ENCODE assay signal across 10 mouse cellular contexts in the genomic region with DNA sequence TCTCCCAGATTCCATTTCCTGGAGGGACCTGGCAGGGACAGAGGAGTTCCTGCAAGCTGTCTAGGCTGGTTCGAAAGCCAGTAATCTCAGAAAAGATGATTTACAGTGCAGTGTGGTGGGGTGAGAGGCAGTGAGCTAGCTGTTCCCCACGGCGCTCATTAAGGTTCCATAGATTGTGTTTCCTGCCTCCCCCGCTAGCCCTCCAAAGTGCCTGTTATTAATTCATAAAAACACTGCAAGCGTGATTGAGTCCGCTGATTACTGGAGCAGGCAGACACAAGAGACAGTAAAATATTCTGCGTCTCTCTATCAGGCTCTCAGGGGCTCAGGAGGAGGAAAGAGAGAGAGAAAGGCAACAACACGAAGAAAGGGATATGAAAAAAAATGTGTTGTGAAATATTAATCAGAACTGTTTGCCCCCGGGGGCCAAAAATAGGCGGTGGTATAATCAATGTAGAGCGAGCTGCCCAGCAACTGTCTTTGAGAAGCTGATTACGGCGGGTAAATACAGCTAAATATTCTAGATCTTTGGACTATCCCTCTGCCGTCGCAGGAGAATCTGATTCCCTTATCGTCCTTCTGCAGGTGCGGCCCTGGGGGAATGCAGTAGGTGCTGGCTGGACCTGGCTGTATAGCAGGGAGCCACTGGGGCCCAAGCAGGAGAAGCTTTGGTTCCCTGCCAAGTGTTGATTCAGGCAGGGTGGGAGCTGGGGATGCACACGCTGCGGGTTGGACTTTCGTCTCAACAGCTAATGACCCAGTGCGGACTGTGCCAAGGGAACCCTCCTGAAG.
DNase-seq lines count a peak whose midpoint lies in the region; ATAC-seq and TF ChIP-seq lines count a peak whose summit lies in the region.
"Had no signal": no experiment of that assay in that cellular context is flagged by ENCODE, and none has a peak within 500 bp of the region (broad histone marks: within the 10 kb centered on the region; RNA-seq: fewer than 3 reads in every experiment).

No protein-coding gene starts in this region.

- DNase-seq in liver, embryonic 11.5 days (ENCODE audit: low spot score): no peak
- peak; percentile 73 for DNase-seq in intestine, embryonic 14.5 days (ENCODE audit: low spot score)
- no peak for DNase-seq in midbrain, embryonic 10.5 days (ENCODE audit: low spot score)
- peak; percentile 81 for DNase-seq in stomach, postnatal 0 days (ENCODE audit: low spot score)
- DNase-seq in yolk sac, embryonic 10.5 days (ENCODE audit: low spot score): no peak

- H3K27me3 ChIP-seq in liver, embryonic 16.5 days (ENCODE audit: control insufficient read depth, insufficient read depth, low read depth, low read length): no peaks in the 10 kb centered on the region
- 0 out of 2 replicates have a peak, but pooled peaks cover 2% of the 10 kb centered on the region for H3K27me3 ChIP-seq in liver, embryonic 11.5 days (replicated peaks; ENCODE audit: control insufficient read depth, insufficient read depth, low read length)
- no peaks in the 10 kb centered on the region for H3K27me3 ChIP-seq in intestine, embryonic 14.5 days (replicated peaks; ENCODE audit: control insufficient read depth, insufficient read depth, low read length)
- H3K27me3 ChIP-seq in midbrain, embryonic 10.5 days (ENCODE audit: low read depth, poor library complexity, severe bottlenecking): 0 out of 2 replicates have a peak, but pooled peaks cover 8% of the 10 kb centered on the region
- no peaks in the 10 kb centered on the region for H3K27me3 ChIP-seq in stomach, postnatal 0 days (ENCODE audit: control insufficient read depth, insufficient read depth, low read length)

- H3K9me3 ChIP-seq in liver, embryonic 16.5 days (replicated peaks; ENCODE audit: control insufficient read depth, low read length): no peaks in the 10 kb centered on the region
- H3K9me3 ChIP-seq in liver, embryonic 11.5 days (ENCODE audit: control insufficient read depth, low read length): no peaks in the 10 kb centered on the region
- H3K9me3 ChIP-seq in intestine, embryonic 14.5 days (ENCODE audit: control insufficient read depth, low read length): no peaks in the 10 kb centered on the region
- no peaks in the 10 kb centered on the region for H3K9me3 ChIP-seq in midbrain, embryonic 10.5 days (replicated peaks)
- H3K9me3 ChIP-seq in stomach, postnatal 0 days (ENCODE audit: control insufficient read depth, low read length): no peaks in the 10 kb centered on the region

- no peaks in the 10 kb centered on the region for H3K4me1 ChIP-seq in liver, embryonic 16.5 days (ENCODE audit: control insufficient read depth, low read depth, low read length)
- peaks cover 4% of the 10 kb centered on the region for H3K4me1 ChIP-seq in liver, embryonic 11.5 days (replicated peaks; ENCODE audit: control insufficient read depth, insufficient read depth, low read length)
- 0 out of 2 replicates have a peak, but pooled peaks cover 10% of the 10 kb centered on the region for H3K4me1 ChIP-seq in intestine, embryonic 14.5 days (replicated peaks; ENCODE audit: control insufficient read depth, insufficient read depth, low read length)
- H3K4me1 ChIP-seq in midbrain, embryonic 10.5 days: peaks cover 11% of the 10 kb centered on the region
- no peaks in the 10 kb centered on the region for H3K4me1 ChIP-seq in stomach, postnatal 0 days (replicated peaks; ENCODE audit: control insufficient read depth, insufficient read depth)

- no peak for TF ChIP-seq CTCF in stomach, postnatal 0 days (IDR thresholded peaks at IDR 0.05; ENCODE audit: low read depth)

- peak; percentile 54; the same call in 1 of the 2 replicates for ATAC-seq in liver, embryonic 16.5 days (ENCODE audit: low read depth)
- no peak for ATAC-seq in liver, embryonic 11.5 days (replicated peaks; ENCODE audit: low FRiP score)
- ATAC-seq in intestine, embryonic 14.5 days (replicated peaks; ENCODE audit: low FRiP score, low TSS enrichment, low read depth): peak; percentile 87
- ATAC-seq in stomach, postnatal 0 days (ENCODE audit: low FRiP score, low TSS enrichment): peak; percentile 89
- ATAC-seq in frontal cortex, adult (ENCODE audit: low TSS enrichment): no peak
- ATAC-seq in inflammation-experienced regulatory T-cells, adult 6 months: no peak

- H3K4me3 ChIP-seq in liver, embryonic 16.5 days (ENCODE audit: low read depth, low read length): no peak overlapping the region
- H3K4me3 ChIP-seq in liver, embryonic 11.5 days (ENCODE audit: low read depth, low read length): no peak overlapping the region
- no peak overlapping the region for H3K4me3 ChIP-seq in intestine, embryonic 14.5 days (ENCODE audit: low read depth, low read length)
- no peak overlapping the region for H3K4me3 ChIP-seq in midbrain, embryonic 10.5 days
- H3K4me3 ChIP-seq in stomach, postnatal 0 days (ENCODE audit: low read depth, low read length): no peak overlapping the region
- H3K4me3 ChIP-seq: myocyte had no signal

- no peak overlapping the region for H3K4me2 ChIP-seq in liver, embryonic 16.5 days (ENCODE audit: low read depth, low read length)
- no peak overlapping the region for H3K4me2 ChIP-seq in liver, embryonic 11.5 days
- peak overlapping the region; percentile 2; the same call in 1 of the 2 replicates for H3K4me2 ChIP-seq in intestine, embryonic 14.5 days (ENCODE audit: low read length)
- no peak overlapping the region for H3K4me2 ChIP-seq in stomach, postnatal 0 days (replicated peaks; ENCODE audit: low read depth)

- H3K9ac ChIP-seq in liver, embryonic 16.5 days (ENCODE audit: low read depth, low read length): no peak overlapping the region
- H3K9ac ChIP-seq in liver, embryonic 11.5 days (ENCODE audit: low read depth, low read length): no peak overlapping the region
- no peak overlapping the region for H3K9ac ChIP-seq in intestine, embryonic 14.5 days (ENCODE audit: low read length)
- H3K9ac ChIP-seq in stomach, postnatal 0 days (ENCODE audit: low read length): no peak overlapping the region
- H3K9ac ChIP-seq: liver, embryonic 14.5 days had no signal

- no peak overlapping the region for H3K27ac ChIP-seq in liver, embryonic 16.5 days (ENCODE audit: low read length)
- H3K27ac ChIP-seq in liver, embryonic 11.5 days (ENCODE audit: low read depth, low read length): no peak overlapping the region
- peak overlapping the region; percentile 64 for H3K27ac ChIP-seq in intestine, embryonic 14.5 days (ENCODE audit: low read depth)
- H3K27ac ChIP-seq in midbrain, embryonic 10.5 days (replicated peaks): 0 out of 2 replicates have a peak overlapping the region, but pooled peaks have one; percentile 10
- no peak overlapping the region for H3K27ac ChIP-seq in stomach, postnatal 0 days (replicated peaks)
- H3K27ac ChIP-seq: liver, embryonic 14.5 days had no signal

- TF ChIP-seq EP300 in stomach, postnatal 0 days (optimal IDR thresholded peaks at IDR 0.05): no peak

- WGBS in liver, embryonic 16.5 days (ENCODE audit: insufficient replicate concordance): 65% methylated on average over 21 of the region's 21 CpGs
- 66% methylated on average over 21 of the region's 21 CpGs for WGBS in liver, embryonic 11.5 days
- WGBS in intestine, embryonic 14.5 days: 50% methylated on average over 21 of the region's 21 CpGs
- 91% methylated on average over 21 of the region's 21 CpGs for WGBS in midbrain, embryonic 10.5 days
- WGBS in stomach, postnatal 0 days: 47% methylated on average over 21 of the region's 21 CpGs

- no peaks in the 10 kb centered on the region for H3K36me3 ChIP-seq in liver, embryonic 16.5 days (ENCODE audit: control insufficient read depth, insufficient read depth)
- no peaks in the 10 kb centered on the region for H3K36me3 ChIP-seq in liver, embryonic 11.5 days (ENCODE audit: control insufficient read depth, insufficient read depth, low read length)
- H3K36me3 ChIP-seq in intestine, embryonic 14.5 days (ENCODE audit: control insufficient read depth, insufficient read depth, low read length): no peaks in the 10 kb centered on the region
- H3K36me3 ChIP-seq in midbrain, embryonic 10.5 days: no peaks in the 10 kb centered on the region
- H3K36me3 ChIP-seq in stomach, postnatal 0 days (ENCODE audit: control insufficient read depth, insufficient read depth, low read length): no peaks in the 10 kb centered on the region

Comparison
In these comparisons a context has a peak if more than half of its experiments do, and no peak if none do; other contexts are left out.
1. ATAC-seq: peak in liver, embryonic 16.5 days (single experiment), intestine, embryonic 14.5 days (single experiment) and stomach, postnatal 0 days (single experiment); none in liver, embryonic 11.5 days (single experiment), frontal cortex, adult (single experiment) and inflammation-experienced regulatory T-cells, adult 6 months (single experiment).
2. H3K27ac ChIP-seq: peak in intestine, embryonic 14.5 days (single experiment) and midbrain, embryonic 10.5 days (single experiment); none in liver, embryonic 16.5 days (single experiment), liver, embryonic 11.5 days (single experiment) and stomach, postnatal 0 days (single experiment).
3. DNase-seq: peak in intestine, embryonic 14.5 days (single experiment) and stomach, postnatal 0 days (single experiment); none in liver, embryonic 11.5 days (single experiment), midbrain, embryonic 10.5 days (single experiment) and yolk sac, embryonic 10.5 days (single experiment).